Mouse (Mus musculus): ENCODE results near the gene Amy1.
"Not testable (repeated sequence)": the region's sequence is repeated elsewhere in the genome, so short reads cannot be mapped to it uniquely, and the experiment has no call there.

Gene Amy1

GRCm38 (mm10) chr3:113606599-113606998 is at the start of gene Amy1:
TSS of gene Amy1 (minus strand) at chr3:113606699.
- DNase-seq: no peak

GRCm38 (mm10) chr3:113654335-113654734 is 47.8 kb upstream of the Amy1 start:
- DNase-seq: no peak

- not testable (repeated sequence) for DNase-seq
These were observed 44.9 kb upstream of the Amy1 start for GRCm38 (mm10) chr3:113651386-113651785.

GRCm38 (mm10) chr3:113639545-113639944 is 33.0 kb upstream of the Amy1 start:
- DNase-seq: no peak

- no peak for DNase-seq
These were observed 27.7 kb upstream of the Amy1 start for GRCm38 (mm10) chr3:113634220-113634619.

GRCm38 (mm10) chr3:113631611-113632010 is 25.1 kb upstream of the Amy1 start:
- no peak for DNase-seq

- DNase-seq: no peak
These were observed 24.1 kb upstream of the Amy1 start for GRCm38 (mm10) chr3:113630564-113630963.

GRCm38 (mm10) chr3:113629606-113630359 is 23.3 kb upstream of the Amy1 start, which contains the start of gene Rnpc3:
TSS of gene Rnpc3 (minus strand) at chr3:113630149.
- peak; percentile 87 to 93 for DNase-seq

GRCm38 (mm10) chr3:113590844-113591243 is 15.7 kb downstream of the Amy1 start:
- DNase-seq: no peak

- no peak for DNase-seq
These were observed 31.9 kb downstream of the Amy1 start for GRCm38 (mm10) chr3:113574578-113574977.

- DNase-seq: no peak
These were observed 32.4 kb downstream of the Amy1 start for GRCm38 (mm10) chr3:113574138-113574537.

- DNase-seq: no peak
These were observed 34.3 kb downstream of the Amy1 start for GRCm38 (mm10) chr3:113572158-113572557.

GRCm38 (mm10) chr3:113539692-113540091 is 66.8 kb downstream of the Amy1 start:
- no peak for DNase-seq

GRCm38 (mm10) chr3:113532328-113532727 is 74.2 kb downstream of the Amy1 start, which contains the start of gene Amy2a1:
TSS of gene Amy2a1 (minus strand) at chr3:113532428.
- not testable (repeated sequence) for DNase-seq
